In genomic region chr2:160365107-160365911, GRCm38 (mm10) we compare ENCODE assay signal across 8 mouse cellular contexts. TPM values are rescaled to one million over a fixed set of nuclear protein-coding genes. Genes with fewer than 3 reads are reported as not detected.
DNase-seq lines count a peak whose midpoint lies in the region; ATAC-seq and TF ChIP-seq lines count a peak whose summit lies in the region.

No protein-coding gene starts in this region.

- WGBS in hindbrain, embryonic 14.5 days: 1% methylated on average over 50 of the region's 50 CpGs
- WGBS in liver, embryonic 12.5 days (ENCODE audit: insufficient replicate concordance): 6% methylated on average over 50 of the region's 50 CpGs
- under 1% methylated on average over 50 of the region's 50 CpGs for WGBS in neural tube, embryonic 12.5 days

- no peak for ATAC-seq in hindbrain, embryonic 14.5 days (ENCODE audit: low FRiP score)
- ATAC-seq in liver, embryonic 12.5 days: no peak
- ATAC-seq in neural tube, embryonic 12.5 days (ENCODE audit: low FRiP score, low read depth): no peak

- DNase-seq in retina, postnatal 1 day: peak; percentile 39
- no peak for DNase-seq in retina, embryonic 14.5 days (ENCODE audit: low spot score)
- DNase-seq in gastrocnemius, adult 2 months: peak; percentile 77
- no peak for DNase-seq in hindbrain, embryonic 14.5 days (ENCODE audit: low spot score)
- DNase-seq in B cell, adult 2 months: no peak
- no peak for DNase-seq in cerebellum, adult 9-11 months

- TF ChIP-seq CTCF in gastrocnemius, adult 2 months (IDR thresholded peaks at IDR 0.05): no peak

- H3K9me3 ChIP-seq in hindbrain, embryonic 14.5 days (ENCODE audit: control insufficient read depth, low read length): no peaks in the 10 kb centered on the region
- no peaks in the 10 kb centered on the region for H3K9me3 ChIP-seq in liver, embryonic 12.5 days (replicated peaks)
- no peaks in the 10 kb centered on the region for H3K9me3 ChIP-seq in neural tube, embryonic 12.5 days

- peaks cover 82% of the 10 kb centered on the region for H3K27me3 ChIP-seq in hindbrain, embryonic 14.5 days (ENCODE audit: control insufficient read depth, insufficient read depth, low read length)
- H3K27me3 ChIP-seq in liver, embryonic 12.5 days (replicated peaks): peaks cover 99% of the 10 kb centered on the region
- peaks cover 78% of the 10 kb centered on the region for H3K27me3 ChIP-seq in neural tube, embryonic 12.5 days (replicated peaks)

- H3K9ac ChIP-seq in hindbrain, embryonic 14.5 days: peak overlapping the region; percentile 68
- H3K9ac ChIP-seq in liver, embryonic 12.5 days: no peak overlapping the region
- H3K9ac ChIP-seq in neural tube, embryonic 12.5 days: peak overlapping the region; percentile 65

- H3K27ac ChIP-seq in gastrocnemius, adult 2 months: peak overlapping the region; percentile 95
- peak overlapping the region; percentile 41; the same call in 1 of the 2 replicates for H3K27ac ChIP-seq in hindbrain, embryonic 14.5 days
- H3K27ac ChIP-seq in liver, embryonic 12.5 days: no peak overlapping the region
- no peak overlapping the region for H3K27ac ChIP-seq in neural tube, embryonic 12.5 days

- intact Hi-C loops in gastrocnemius, adult 2 months (cut with DNase I): loop anchor here (2.0 to 10.0 kb wide), 5 partner anchors 33 to 1311 kb away; no protein-coding TSS in a partner anchor

- H3K4me1 ChIP-seq in hindbrain, embryonic 14.5 days (replicated peaks; ENCODE audit: control insufficient read depth, insufficient read depth, low read length): peaks cover 16% of the 10 kb centered on the region; the same call in 1 of the 2 replicates
- H3K4me1 ChIP-seq in liver, embryonic 12.5 days: peaks cover 20% of the 10 kb centered on the region; the same call in 1 of the 2 replicates
- H3K4me1 ChIP-seq in neural tube, embryonic 12.5 days: peaks cover 34% of the 10 kb centered on the region

- H3K36me3 ChIP-seq in hindbrain, embryonic 14.5 days (replicated peaks; ENCODE audit: control insufficient read depth, insufficient read depth): no peaks in the 10 kb centered on the region
- no peaks in the 10 kb centered on the region for H3K36me3 ChIP-seq in liver, embryonic 12.5 days
- H3K36me3 ChIP-seq in neural tube, embryonic 12.5 days: no peaks in the 10 kb centered on the region

- H3K4me3 ChIP-seq in gastrocnemius, adult 2 months: peak overlapping the region; percentile 94
- H3K4me3 ChIP-seq in hindbrain, embryonic 14.5 days (replicated peaks; ENCODE audit: low read length): peak overlapping the region; percentile 48
- peak overlapping the region; percentile 52 for H3K4me3 ChIP-seq in liver, embryonic 12.5 days
- H3K4me3 ChIP-seq in neural tube, embryonic 12.5 days: peak overlapping the region; percentile 59

- H3K4me2 ChIP-seq in hindbrain, embryonic 14.5 days (replicated peaks): peak overlapping the region; percentile 75
- peak overlapping the region; percentile 75 for H3K4me2 ChIP-seq in liver, embryonic 12.5 days
- peak overlapping the region; percentile 80 for H3K4me2 ChIP-seq in neural tube, embryonic 12.5 days (replicated peaks)

RNA-seq across cellular contexts. Expression of gene Mafb, which starts 1.6 kb away (rescaled TPM):
- 10 to 100 TPM; 86.4 to 94.2 TPM for total RNA-seq in gastrocnemius, adult 2 months (2021)
- 25.1 and 29.0 TPM in 2 replicates for polyA plus RNA-seq in hindbrain, embryonic 14.5 days (2014; fragmentation: Nextera tagmentation; extraction: Ambion mirVana)
- polyA plus RNA-seq in liver, embryonic 12.5 days (2016; fragmentation: Nextera tagmentation; extraction: Ambion mirVana): 3.0 and 3.1 TPM in 2 replicates
- 20.2 and 21.6 TPM in 2 replicates for polyA plus RNA-seq in neural tube, embryonic 12.5 days (2016; fragmentation: Nextera tagmentation; extraction: Ambion mirVana)

RNA-seq across cellular contexts. Expression of gene Gm826, which starts 31.3 kb away (rescaled TPM):
- 1 to 10 TPM; 4.0 to 8.3 TPM for total RNA-seq in gastrocnemius, adult 2 months (2021)
- 0.36 TPM in 1 of 2 replicates, not detected in the other for polyA plus RNA-seq in hindbrain, embryonic 14.5 days (2014; fragmentation: Nextera tagmentation; extraction: Ambion mirVana)
- polyA plus RNA-seq in liver, embryonic 12.5 days (2016; fragmentation: Nextera tagmentation; extraction: Ambion mirVana): 6.1 and 8.2 TPM in 2 replicates
- polyA plus RNA-seq in neural tube, embryonic 12.5 days (2016; fragmentation: Nextera tagmentation; extraction: Ambion mirVana): 0.39 TPM in 1 of 2 replicates, not detected in the other

Comparison
In these comparisons a context has a peak if more than half of its experiments do, and no peak if none do; other contexts are left out.
1. DNase-seq: peak in retina, postnatal 1 day (single experiment) and gastrocnemius, adult 2 months (single experiment); none in retina, embryonic 14.5 days (single experiment), hindbrain, embryonic 14.5 days (single experiment), B cell, adult 2 months (0 of 2) and cerebellum, adult 9-11 months (single experiment).
2. H3K27ac ChIP-seq: peak in gastrocnemius, adult 2 months (single experiment) and hindbrain, embryonic 14.5 days (single experiment); none in liver, embryonic 12.5 days (single experiment) and neural tube, embryonic 12.5 days (single experiment).
3. Peak in every context shown above with its lines, with median percentiles within 50 percentile points of each other: H3K4me3 ChIP-seq and H3K4me2 ChIP-seq.